Mouse (Mus musculus) liver, postnatal 0 days (tissue): ENCODE measurements at regions not wholly inside any gene's neighbourhood (a gene's known extent, or its start where the extent isn't known, plus 50 kb on each side); places are given as distances from the start of the nearest gene placed in this dataset.

Experiments
- CTCF ChIP-seq: sonication (generic); IDR thresholded peaks from 2 replicates; pipeline ENCODE4 v1.5.1; 2016; ENCODE audit warnings: antibody characterized with exemption, low read depth
- EP300 ChIP-seq: IDR thresholded peaks from 2 replicates; pipeline ENCODE4 v1.6.1; 2016; ENCODE audit warnings: antibody characterized with exemption, low read depth, mild to moderate bottlenecking

DNA sequence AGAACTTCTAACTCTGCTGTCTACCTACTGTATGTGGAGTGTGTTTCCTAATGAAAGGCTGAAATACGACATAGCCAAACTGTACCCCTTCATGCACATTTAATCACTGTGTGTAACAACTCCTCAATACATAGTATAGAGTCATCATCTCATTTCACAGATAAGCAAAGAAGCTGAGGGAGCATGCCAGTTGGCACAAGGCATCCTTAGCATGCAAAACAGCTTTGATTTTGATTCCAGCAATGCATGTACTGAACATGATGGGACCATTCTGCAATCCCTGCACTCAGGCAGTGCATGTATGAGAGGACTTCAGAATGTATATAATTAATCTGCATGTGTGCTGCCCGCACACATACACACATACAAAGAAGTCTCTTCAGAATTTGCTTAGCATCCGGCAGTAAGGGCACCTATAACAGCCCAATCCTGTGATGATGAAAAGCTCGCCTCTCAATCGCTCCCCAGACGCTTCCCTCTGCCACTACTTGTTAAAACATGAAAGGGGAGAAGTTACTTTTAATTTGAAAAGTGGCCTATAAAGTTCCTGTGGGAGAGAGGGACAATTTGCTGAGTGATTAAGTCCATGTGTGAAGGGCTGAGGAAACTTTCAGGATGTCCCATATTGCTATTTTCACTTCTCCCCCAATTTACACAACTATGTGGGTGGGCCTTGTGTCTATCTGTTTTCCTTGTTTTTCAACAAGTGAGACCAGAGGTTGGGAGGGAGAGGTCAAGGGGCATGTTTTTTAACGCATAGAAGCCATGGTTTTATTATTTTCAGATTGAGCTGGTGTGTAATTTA lies 569.0 kb upstream of the Intu start:
- TF ChIP-seq CTCF (no peak), EP300 (no peak)
